Mouse (Mus musculus): ENCODE measurements around the gene Pitpna. TPM values are rescaled to one million over a fixed set of nuclear protein-coding genes. Genes with fewer than 3 reads are reported as not detected.

The Pitpna gene
- polyA plus RNA-seq, 1 experiment from 2014 or later = 116 TPM

DNA sequence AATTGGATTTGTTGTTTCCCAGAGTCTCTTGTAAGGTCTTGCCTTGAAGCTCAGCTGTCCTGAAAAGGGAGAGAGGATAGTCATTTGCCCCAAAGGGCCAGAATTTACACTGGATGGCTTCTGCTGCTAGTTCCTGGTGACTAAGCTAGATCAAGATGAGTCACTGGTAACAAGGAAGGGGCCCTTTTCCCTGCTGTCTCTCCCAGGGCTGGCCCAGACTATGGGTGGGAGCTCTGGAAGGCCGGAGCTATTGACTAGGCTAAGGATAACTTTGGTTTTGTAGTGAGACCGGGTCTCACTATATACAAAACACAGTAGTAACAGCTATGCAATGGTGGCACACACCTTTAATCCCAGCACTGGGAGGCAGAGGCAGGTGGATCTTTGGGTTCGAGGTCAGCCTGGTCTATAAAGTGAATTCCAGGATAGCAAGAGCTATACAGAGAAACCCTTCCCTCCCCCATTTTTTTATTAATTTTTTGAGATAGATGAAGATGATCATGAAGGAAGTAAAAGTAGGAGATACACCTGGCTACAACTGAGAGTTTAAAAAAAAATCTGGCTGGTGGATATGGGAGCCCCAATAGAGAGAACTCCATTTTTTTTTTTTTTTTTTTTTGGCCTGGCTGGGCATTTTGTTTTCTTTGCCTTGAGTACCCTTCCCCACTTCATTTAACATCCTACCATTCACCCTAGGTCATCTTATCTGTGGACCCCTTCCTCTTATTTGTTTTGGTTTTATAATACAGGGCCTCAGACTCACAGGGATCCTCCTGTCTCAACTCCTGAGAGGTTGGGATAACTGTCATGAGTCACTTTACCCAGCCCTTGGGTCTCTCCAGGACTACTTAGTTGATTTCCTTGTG lies 90.2 kb downstream of the Pitpna start:
- H3K9me3 ChIP-seq (replicated peaks) = no peaks in the 10 kb centered on the region
- peaks cover 15% of the 10 kb centered on the region for H3K4me1 ChIP-seq
- 0 out of 2 replicates have a peak overlapping the region, but pooled peaks have one; percentile 15 for H3K9ac ChIP-seq
- H3K36me3 ChIP-seq = no peaks in the 10 kb centered on the region
- peak overlapping the region; percentile 73 for H3K4me2 ChIP-seq (replicated peaks)
- 93% methylated on average over 3 of the region's 3 CpGs for WGBS
- no peak overlapping the region for H3K27ac ChIP-seq
- no peak for ATAC-seq (ENCODE audit: low FRiP score)
- no peaks in the 10 kb centered on the region for H3K27me3 ChIP-seq
- H3K4me3 ChIP-seq = peak overlapping the region; percentile 99

Small RNA genes lying within 50 kb of the gene (microRNA-seq; reads per million reads assigned to microRNA genes)
- not detected for gene Mir3971

Other genes with a start within 250 kb of the Pitpna start
- gene Rpa1, start 239.8 kb upstream of the Pitpna start, polyA plus RNA-seq (2016; fragmentation: Nextera tagmentation; extraction: Ambion mirVana) = 96.9 and 99.5 TPM in 2 replicates
- 13.4 and 17.3 TPM in 2 replicates for gene Smyd4, start 239.7 kb upstream of the Pitpna start, polyA plus RNA-seq (2016; fragmentation: Nextera tagmentation; extraction: Ambion mirVana)
- gene Serpinf1, start 165.4 kb upstream of the Pitpna start, polyA plus RNA-seq (2016; fragmentation: Nextera tagmentation; extraction: Ambion mirVana) = 111 and 121 TPM in 2 replicates
- gene Serpinf2, start 148.5 kb upstream of the Pitpna start, polyA plus RNA-seq (2016; fragmentation: Nextera tagmentation; extraction: Ambion mirVana) = not detected in 2 replicates
- 9.3 and 9.6 TPM in 2 replicates for gene Wdr81, start 133.4 kb upstream of the Pitpna start, polyA plus RNA-seq (2016; fragmentation: Nextera tagmentation; extraction: Ambion mirVana)
- gene Tlcd2, start 126.4 kb upstream of the Pitpna start, polyA plus RNA-seq (2016; fragmentation: Nextera tagmentation; extraction: Ambion mirVana) = 11.6 and 13.0 TPM in 2 replicates
- 68.9 and 74.2 TPM in 2 replicates for gene Prpf8, start 101.3 kb upstream of the Pitpna start, polyA plus RNA-seq (2016; fragmentation: Nextera tagmentation; extraction: Ambion mirVana)
- gene Rilp, start 78.0 kb upstream of the Pitpna start, polyA plus RNA-seq (2016; fragmentation: Nextera tagmentation; extraction: Ambion mirVana) = 0.68 and 0.75 TPM in 2 replicates
- gene Scarf1, start 74.6 kb upstream of the Pitpna start, polyA plus RNA-seq (2016; fragmentation: Nextera tagmentation; extraction: Ambion mirVana) = 5.7 and 5.8 TPM in 2 replicates
- 15.9 and 16.5 TPM in 2 replicates for gene Slc43a2, start 56.4 kb upstream of the Pitpna start, polyA plus RNA-seq (2016; fragmentation: Nextera tagmentation; extraction: Ambion mirVana)
- gene Inpp5k, start 42.9 kb downstream of the Pitpna start, polyA plus RNA-seq (2016; fragmentation: Nextera tagmentation; extraction: Ambion mirVana) = 28.7 and 30.3 TPM in 2 replicates
- 18.7 and 19.3 TPM in 2 replicates for gene Myo1c, start 62.4 kb downstream of the Pitpna start, polyA plus RNA-seq (2016; fragmentation: Nextera tagmentation; extraction: Ambion mirVana)
- gene Crk, start 91.2 kb downstream of the Pitpna start, polyA plus RNA-seq (2016; fragmentation: Nextera tagmentation; extraction: Ambion mirVana) = 136 and 138 TPM in 2 replicates
- 1,318 and 1,416 TPM in 2 replicates for gene Ywhae, start 144.8 kb downstream of the Pitpna start, polyA plus RNA-seq (2016; fragmentation: Nextera tagmentation; extraction: Ambion mirVana)
- gene Doc2b, start 208.0 kb downstream of the Pitpna start, polyA plus RNA-seq (2016; fragmentation: Nextera tagmentation; extraction: Ambion mirVana) = 0.61 and 0.62 TPM in 2 replicates

Measured in hindbrain, embryonic 12.5 days (tissue).